Mouse (Mus musculus) CH12.LX (cell line): ENCODE results near the gene Pde6g. TPM values are rescaled to one million over a fixed set of nuclear protein-coding genes. Genes with fewer than 3 reads are reported as not detected.

ENCODE experiments used
- DNase-seq: peaks from one replicate; pipeline ENCODE4 v3.0.0-alpha.2; 2013; ENCODE audit errors: extremely low read depth
- H3K27ac ChIP-seq: 2 replicates; pipeline ENCODE4 v1.5.1; 2012; ENCODE audit warnings: low read depth, mild to moderate bottlenecking, control low read depth, moderate library complexity; ENCODE audit not compliant: insufficient read depth
- H3K27me3 ChIP-seq: replicated peaks from 2 replicates; pipeline ENCODE3; 2012; ENCODE audit warnings: inconsistent platforms
- H3K36me3 ChIP-seq, 2 experiments: replicated peaks in 1 of 2; 2 replicates each; pipeline versions ENCODE3 to v1.6.1; 2012; ENCODE audit warnings: inconsistent platforms in 1 of 2, low read length in 1 of 2, mild to moderate bottlenecking in 1 of 2, mixed read lengths in 1 of 2, moderate library complexity in 1 of 2; ENCODE audit not compliant: control insufficient read depth in 1 of 2, insufficient read depth in 1 of 2
- H3K4me1 ChIP-seq, 2 experiments: 2 replicates each; pipeline ENCODE4 v1.6.1; 2012; ENCODE audit warnings: inconsistent platforms in 1 of 2, moderate library complexity in 1 of 2; ENCODE audit not compliant: insufficient read depth in 2 of 2, control insufficient read depth in 1 of 2
- H3K4me2 ChIP-seq: 2 replicates; pipeline ENCODE4 v1.6.1; 2012; ENCODE audit warnings: low read depth, mild to moderate bottlenecking, control low read depth; ENCODE audit not compliant: poor library complexity, insufficient read depth, severe bottlenecking
- H3K4me3 ChIP-seq, 3 experiments: fragments of 150-350 bp in 1 of 3; sonication (generic) in 1 of 3; replicated peaks in 1 of 3; 2 replicates each; pipeline versions ENCODE3 to v1.5.1; 2011 to 2012; ENCODE audit warnings: low read depth in 2 of 3, low read length in 2 of 3, mild to moderate bottlenecking in 2 of 3, moderate library complexity in 2 of 3, control low read depth in 1 of 3, improper control_type of control experiment in 1 of 3, inconsistent platforms in 1 of 3, mixed read lengths in 1 of 3; ENCODE audit not compliant: poor library complexity in 1 of 3
- H3K79me2 ChIP-seq: replicated peaks from 2 replicates; pipeline ENCODE4 v1.6.1; 2012; ENCODE audit warnings: mild to moderate bottlenecking, moderate library complexity; ENCODE audit not compliant: control insufficient read depth, poor library complexity, insufficient read depth, severe bottlenecking; ENCODE audit errors: extremely low read depth
- H3K9ac ChIP-seq: 2 replicates; pipeline ENCODE4 v1.6.1; 2012; ENCODE audit warnings: low read depth, mild to moderate bottlenecking, control low read depth, moderate library complexity; ENCODE audit not compliant: insufficient read depth
- H3K9me3 ChIP-seq: replicated peaks from 2 replicates; pipeline ENCODE3; 2012; ENCODE audit warnings: low read length, inconsistent platforms, mixed read lengths
- CTCF ChIP-seq, 2 experiments: IDR thresholded peaks in 1 of 2; conservative IDR thresholded peaks in 1 of 2; 2 replicates each; pipeline ENCODE4 v1.5.1; 2011 to 2012; ENCODE audit warnings: low read depth in 2 of 2, low read length in 2 of 2, improper control_type of control experiment in 1 of 2, inconsistent platforms in 1 of 2, mild to moderate bottlenecking in 1 of 2, moderate library complexity in 1 of 2
- GABPA ChIP-seq: IDR thresholded peaks from 2 replicates; pipeline ENCODE4 v1.6.1; 2012; ENCODE audit warnings: low read depth, low read length, improper control_type of control experiment, inconsistent platforms; ENCODE audit not compliant: insufficient replicate concordance
- HCFC1 ChIP-seq: IDR thresholded peaks from 2 replicates; pipeline ENCODE4 v1.6.1; 2012; ENCODE audit warnings: low read depth, mild to moderate bottlenecking, inconsistent platforms, low read length, improper control_type of control experiment
- MAZ ChIP-seq: IDR thresholded peaks from 2 replicates; pipeline ENCODE4 v1.6.1; 2012; ENCODE audit warnings: low read depth, mild to moderate bottlenecking, inconsistent platforms, low read length, improper control_type of control experiment, moderate library complexity
- MYC ChIP-seq: IDR thresholded peaks from 2 replicates; pipeline ENCODE4 v1.6.1; 2011; ENCODE audit warnings: low read depth, mild to moderate bottlenecking, improper control_type of control experiment, low read length
- PAX5 ChIP-seq: IDR thresholded peaks from 2 replicates; pipeline ENCODE4 v1.6.1; 2012; ENCODE audit warnings: low read length, inconsistent platforms, mixed read lengths
- POLR2A ChIP-seq: IDR thresholded peaks from 2 replicates; pipeline ENCODE4 v1.6.1; 2011; ENCODE audit warnings: low read depth, mild to moderate bottlenecking, improper control_type of control experiment, low read length
- POLR2AphosphoS2 ChIP-seq: IDR thresholded peaks from 2 replicates; pipeline ENCODE4 v1.6.1; 2011; ENCODE audit warnings: low read depth, low read length, improper control_type of control experiment
- RCOR1 ChIP-seq: conservative IDR thresholded peaks from 2 replicates; pipeline ENCODE4 v1.6.1; 2012; ENCODE audit warnings: low read depth, mild to moderate bottlenecking, inconsistent platforms, low read length, improper control_type of control experiment
- TBP ChIP-seq: conservative IDR thresholded peaks from 2 replicates; pipeline ENCODE4 v1.6.1; 2011; ENCODE audit warnings: low read depth, low read length, improper control_type of control experiment
- UBTF ChIP-seq: IDR thresholded peaks from 2 replicates; pipeline ENCODE4 v1.6.1; 2012; ENCODE audit warnings: low read depth, mild to moderate bottlenecking, inconsistent platforms, low read length, improper control_type of control experiment, moderate library complexity
- USF2 ChIP-seq: conservative IDR thresholded peaks from 2 replicates; pipeline ENCODE4 v1.6.1; 2011; ENCODE audit warnings: low read depth, low read length, improper control_type of control experiment
- ZC3H11A ChIP-seq: IDR thresholded peaks from 2 replicates; pipeline ENCODE4 v1.6.1; 2012; ENCODE audit warnings: low read depth, mild to moderate bottlenecking, inconsistent platforms, low read length, improper control_type of control experiment
- ZKSCAN1 ChIP-seq: IDR thresholded peaks from 2 replicates; pipeline ENCODE4 v1.6.1; 2012; ENCODE audit warnings: low read depth, inconsistent platforms, low read length, improper control_type of control experiment, borderline replicate concordance
- dilution Hi-C: fragments of 300-500 bp; cut with MboI; formaldehyde crosslinking; loops from 2 replicates; pipeline ENCODE4 v1.14.3; 2020; ENCODE audit warnings: low sequenced_read_pairs; ENCODE audit not compliant: extremely low pct_unique_long_range_greater_than_20kb, extremely low pct_ligation_motif_present
- in situ Hi-C: fragments of 300-500 bp; cut with MboI; formaldehyde crosslinking; loops from 3 replicates; pipeline ENCODE4 v1.14.3; 2019; ENCODE audit warnings: low sequenced_read_pairs, low pct_ligation_motif_present, low pct_unique_long_range_greater_than_20kb, mixed read lengths
- polyA plus RNA-seq: library from polyadenylated mRNA; unstranded; fragments of >175 nt; gene quantifications from 2 replicates; pipeline ENCODE4 v1.2.1, GENCODE M21; 2012; ENCODE audit warnings: low read depth; ENCODE audit not compliant: insufficient read length
- total RNA-seq, 2 experiments: library from RNA; depleted of rRNA; stranded (reverse); fragments of 300-350 nt in 1 of 2; fragments of >200 nt in 1 of 2; gene quantifications; 2 replicates each; pipeline ENCODE4 v1.2.3; 2012 to 2014

The Pde6g gene
- total and polyA plus RNA-seq, 3 experiments = 0.34 TPM; not detected in 1

DNA sequence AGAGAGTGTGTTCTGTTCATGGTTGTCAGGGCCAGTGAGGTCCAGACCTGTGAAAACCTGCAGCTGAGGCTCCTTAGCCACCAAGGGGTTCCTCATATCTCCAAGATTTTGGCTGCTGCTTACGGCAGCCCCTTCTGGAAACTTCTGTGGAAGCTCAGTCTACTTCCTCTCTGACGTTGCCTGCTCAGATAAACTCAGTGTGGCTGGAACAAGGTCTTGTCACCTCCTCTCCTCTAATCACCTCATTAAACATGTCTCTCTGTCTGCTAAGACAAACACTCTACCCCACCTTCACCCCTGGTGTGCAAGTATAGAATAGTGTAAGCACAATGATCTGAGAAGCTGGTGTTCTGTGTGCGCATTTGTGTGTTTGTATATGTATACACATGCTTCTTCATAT lies 7.8 kb downstream of the Pde6g start:
- dilution Hi-C loops = no loop called here
- TF ChIP-seq MYC = no peak
- TF ChIP-seq CTCF (conservative IDR thresholded peaks at IDR 0.05 in 1 of 2, IDR thresholded peaks at IDR 0.05 in 1 of 2; ENCODE audit: low read depth in 2 of 2, low read length in 2 of 2) = no peak
- TF ChIP-seq ZC3H11A = no peak
- no peak for TF ChIP-seq RCOR1
- no peak for TF ChIP-seq TBP
- TF ChIP-seq POLR2A = no peak
- no peak for TF ChIP-seq PAX5
- in situ Hi-C loops = no loop called here
- Histone ChIP-seq H3K4me1 (peaks cover 23 to 42% of the 10 kb centered on the region in 2 experiments), H3K4me2 (no peak overlapping the region), H3K4me3 (no peak overlapping the region), H3K9me3 (no peaks in the 10 kb centered on the region), H3K9ac (no peak overlapping the region), H3K79me2 (no peaks in the 10 kb centered on the region), H3K27ac (no peak overlapping the region), H3K27me3 (no peaks in the 10 kb centered on the region), H3K36me3 (peaks cover 0 to 2% of the 10 kb centered on the region in 2 experiments)
- DNase-seq = no peak

DNA sequence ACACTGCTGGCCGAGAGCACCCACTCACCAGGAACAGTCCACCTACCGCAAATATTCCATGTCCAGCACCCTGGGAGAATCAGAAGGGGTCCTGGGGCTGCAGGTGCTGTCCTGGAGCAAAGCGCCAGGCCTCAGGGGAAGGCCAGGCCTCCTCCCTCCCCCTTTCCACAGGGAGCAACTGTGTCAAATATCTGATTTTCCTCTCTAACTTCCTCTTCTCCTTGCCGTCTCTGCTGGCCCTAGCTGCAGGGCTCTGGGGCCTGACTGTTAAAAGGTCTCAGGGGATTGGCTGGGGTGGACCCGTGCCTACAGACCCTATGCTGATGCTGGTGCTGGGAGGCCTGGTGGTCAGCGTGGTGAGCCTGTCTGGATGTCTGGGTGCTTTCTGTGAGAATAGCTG lies 9.2 kb downstream of the Pde6g start:
- no peaks in the 10 kb centered on the region for H3K27me3 ChIP-seq
- no peaks in the 10 kb centered on the region for H3K79me2 ChIP-seq
- dilution Hi-C loops (no loop called here), in situ Hi-C loops (no loop called here)
- TF ChIP-seq POLR2A (no peak), HCFC1 (no peak), USF2 (no peak), ZKSCAN1 (no peak)
- H3K9me3 ChIP-seq = no peaks in the 10 kb centered on the region
- peaks cover 23 to 42% of the 10 kb centered on the region in 2 experiments for H3K4me1 ChIP-seq
- H3K9ac ChIP-seq = no peak overlapping the region
- no peaks in the 10 kb centered on the region for H3K36me3 ChIP-seq
- no peak for DNase-seq
- no peak overlapping the region for H3K4me3 ChIP-seq
- H3K27ac ChIP-seq = no peak overlapping the region
- H3K4me2 ChIP-seq = no peak overlapping the region

- dilution Hi-C loops = no loop called here
- no peak overlapping the region for H3K4me2 ChIP-seq
- in situ Hi-C loops = no loop called here
Observed at GRCm38 (mm10) chr11:120442765-120443280, 10.5 kb downstream of the Pde6g start.

More at GRCm38 (mm10) chr11:120442765-120443280, 10.5 kb downstream of the Pde6g start:
- H3K4me3 ChIP-seq = no peak overlapping the region
- H3K9ac ChIP-seq = no peak overlapping the region
- H3K27ac ChIP-seq = no peak overlapping the region
- peaks cover 19 to 32% of the 10 kb centered on the region in 2 experiments for H3K4me1 ChIP-seq
- no peaks in the 10 kb centered on the region for H3K79me2 ChIP-seq
- no peaks in the 10 kb centered on the region for H3K9me3 ChIP-seq
- no peak for DNase-seq
- no peaks in the 10 kb centered on the region for H3K36me3 ChIP-seq
- H3K27me3 ChIP-seq = no peaks in the 10 kb centered on the region
- no peak for TF ChIP-seq GABPA
- no peak for TF ChIP-seq POLR2AphosphoS2
- TF ChIP-seq MAZ = no peak
- TF ChIP-seq CTCF (conservative IDR thresholded peaks at IDR 0.05 in 1 of 2, IDR thresholded peaks at IDR 0.05 in 1 of 2; ENCODE audit: low read depth in 2 of 2, low read length in 2 of 2) = peak; percentile 41 to 53; a peak in 3 of 4 replicates
- TF ChIP-seq UBTF = no peak
